Mouse (Mus musculus) spleen, adult 2 months (tissue): ENCODE data around the gene Gm4952. TPM values are rescaled to one million over a fixed set of nuclear protein-coding genes. Genes with fewer than 3 reads are reported as not detected.

Source experiments
- DNase-seq, 2 experiments: peaks; one replicate each; pipeline versions ENCODE4 v3.0.0 to v3.0.0-alpha.2; 2012 to 2021; ENCODE audit warnings: low spot score in 2 of 2, low read depth in 1 of 2
- H3K27ac ChIP-seq: fragments of 200-500 bp; 2 replicates; pipeline ENCODE4 v1.5.1; 2012; ENCODE audit warnings: low read length, inconsistent platforms; ENCODE audit not compliant: insufficient read depth
- H3K27me3 ChIP-seq: fragments of 200-500 bp; 2 replicates; pipeline ENCODE4 v1.6.1; 2012; ENCODE audit warnings: mild to moderate bottlenecking, moderate library complexity, low read length, inconsistent platforms; ENCODE audit not compliant: control insufficient read depth, insufficient read depth
- H3K36me3 ChIP-seq: fragments of 200-500 bp; 2 replicates; pipeline ENCODE4 v1.6.1; 2012; ENCODE audit warnings: mild to moderate bottlenecking, low read length, inconsistent platforms; ENCODE audit not compliant: control insufficient read depth, insufficient read depth
- H3K4me1 ChIP-seq: fragments of 200-500 bp; 2 replicates; pipeline ENCODE4 v1.6.1; 2011; ENCODE audit warnings: inconsistent platforms; ENCODE audit not compliant: control insufficient read depth, insufficient read depth, insufficient read length
- H3K4me3 ChIP-seq: fragments of 200-500 bp; 2 replicates; pipeline ENCODE4 v1.5.1; 2011; ENCODE audit warnings: mild to moderate bottlenecking, inconsistent platforms; ENCODE audit not compliant: insufficient read depth, insufficient read length; ENCODE audit errors: extremely low read depth
- CTCF ChIP-seq: fragments of 200-500 bp; IDR thresholded peaks from 2 replicates; pipeline ENCODE4 v1.5.1; 2011; ENCODE audit warnings: mild to moderate bottlenecking, inconsistent platforms; ENCODE audit not compliant: insufficient read depth, insufficient read length, insufficient replicate concordance; ENCODE audit errors: extremely low read depth
- POLR2A ChIP-seq: fragments of 200-500 bp; IDR thresholded peaks from 2 replicates; pipeline ENCODE4 v1.6.1; 2011; ENCODE audit warnings: low read depth, low read length, inconsistent platforms
- WGBS: fragments of 180-500 bp; shearing (Covaris S2); methylation state at CpG from one replicate; pipeline ENCODE4 v1.1.7; 2018; 5-methylcytosine and 5-hydroxymethylcytosine counted together
- polyA plus RNA-seq: library from polyadenylated mRNA; depleted of rRNA; stranded (reverse); fragments of >200 nt; gene quantifications from 2 replicates; pipeline ENCODE4 v1.2.3, GENCODE M21; 2012

Gene Gm4952
- polyA plus RNA-seq, 1 experiment, result not detected

- H3K4me3 ChIP-seq, result no peak overlapping the region
- no peak overlapping the region for H3K27ac ChIP-seq
- no peaks in the 10 kb centered on the region for H3K27me3 ChIP-seq
- DNase-seq, result no peak
- WGBS, result 80% methylated on average over 3 of the region's 3 CpGs
- no peaks in the 10 kb centered on the region for H3K36me3 ChIP-seq
- peaks cover 6% of the 10 kb centered on the region; the same call in 1 of the 2 replicates for H3K4me1 ChIP-seq
- no peak for TF ChIP-seq POLR2A
Measured at GRCm38 (mm10) chr19:12598674-12599073, 1.1 kb upstream of the Gm4952 start.

- DNase-seq, result no peak
- H3K27me3 ChIP-seq, result no peaks in the 10 kb centered on the region
- no peak overlapping the region for H3K4me3 ChIP-seq
- no peak overlapping the region for H3K27ac ChIP-seq
- no peaks in the 10 kb centered on the region for H3K36me3 ChIP-seq
- 43% methylated on average over 2 of the region's 2 CpGs for WGBS
- peaks cover 6% of the 10 kb centered on the region; the same call in 1 of the 2 replicates for H3K4me1 ChIP-seq
- TF ChIP-seq POLR2A (no peak), CTCF (no peak)
Measured at GRCm38 (mm10) chr19:12600684-12601480, 1.1 kb downstream of the Gm4952 start.

- no peak overlapping the region for H3K27ac ChIP-seq
- no peaks in the 10 kb centered on the region for H3K36me3 ChIP-seq
- TF ChIP-seq CTCF (no peak), POLR2A (no peak)
- no peak for DNase-seq
- H3K27me3 ChIP-seq, result no peaks in the 10 kb centered on the region
- H3K4me1 ChIP-seq, result no peaks in the 10 kb centered on the region
- no peak overlapping the region for H3K4me3 ChIP-seq
Measured at GRCm38 (mm10) chr19:12608336-12608735, 8.6 kb downstream of the Gm4952 start.

- Histone ChIP-seq H3K36me3 (no peaks in the 10 kb centered on the region), H3K4me1 (no peaks in the 10 kb centered on the region), H3K27ac (no peak overlapping the region), H3K4me3 (no peak overlapping the region), H3K27me3 (no peaks in the 10 kb centered on the region)
- no peak for DNase-seq
- 43% methylated on average over 1 of the region's 1 CpGs for WGBS
- TF ChIP-seq POLR2A, result no peak
- TF ChIP-seq CTCF, result no peak
Measured at GRCm38 (mm10) chr19:12613646-12614045, 13.9 kb downstream of the Gm4952 start.

GRCm38 (mm10) chr19:12633176-12633575 is 33.4 kb downstream of the Gm4952 start, which contains the start of gene Glyat:
Gene Glyat, plus strand, starts transcription at chr19:12633308.
- no peak within 1 kb of the TSS for H3K4me3 ChIP-seq
- no peaks in the 10 kb centered on the region for H3K4me1 ChIP-seq
- no peak for DNase-seq
- no peaks in the 10 kb centered on the region for H3K27me3 ChIP-seq
- WGBS, result 61% methylated on average over 4 of the region's 4 CpGs
- no peaks in the 10 kb centered on the region for H3K36me3 ChIP-seq
- no peak within 1 kb of the TSS for H3K27ac ChIP-seq
- TF ChIP-seq CTCF, result no peak
- TF ChIP-seq POLR2A, result no peak

DNA sequence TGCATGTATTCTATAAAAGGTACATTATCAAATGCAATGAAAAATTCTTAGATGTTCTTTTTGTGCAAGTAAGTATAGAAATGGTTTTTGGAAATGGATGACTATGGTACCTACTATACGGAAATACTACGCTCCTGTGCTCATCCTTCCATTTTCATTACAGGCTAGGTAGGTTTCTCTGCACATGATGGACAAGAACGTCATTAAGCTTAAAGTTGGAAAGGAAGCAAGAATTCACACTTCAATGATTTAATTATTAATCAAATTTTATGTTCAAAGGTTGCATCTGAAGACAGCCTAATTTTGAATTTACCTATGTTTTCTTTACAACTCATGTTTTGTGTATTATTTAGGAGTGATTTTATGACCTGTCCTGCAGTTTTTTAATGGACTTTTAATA is 34.5 kb downstream of the Gm4952 start:
- Histone ChIP-seq H3K4me1 (no peaks in the 10 kb centered on the region), H3K36me3 (no peaks in the 10 kb centered on the region), H3K27ac (no peak overlapping the region), H3K4me3 (no peak overlapping the region), H3K27me3 (no peaks in the 10 kb centered on the region)
- TF ChIP-seq CTCF (no peak), POLR2A (no peak)
- 87% methylated on average over 3 of the region's 3 CpGs for WGBS
- DNase-seq, result no peak

DNA sequence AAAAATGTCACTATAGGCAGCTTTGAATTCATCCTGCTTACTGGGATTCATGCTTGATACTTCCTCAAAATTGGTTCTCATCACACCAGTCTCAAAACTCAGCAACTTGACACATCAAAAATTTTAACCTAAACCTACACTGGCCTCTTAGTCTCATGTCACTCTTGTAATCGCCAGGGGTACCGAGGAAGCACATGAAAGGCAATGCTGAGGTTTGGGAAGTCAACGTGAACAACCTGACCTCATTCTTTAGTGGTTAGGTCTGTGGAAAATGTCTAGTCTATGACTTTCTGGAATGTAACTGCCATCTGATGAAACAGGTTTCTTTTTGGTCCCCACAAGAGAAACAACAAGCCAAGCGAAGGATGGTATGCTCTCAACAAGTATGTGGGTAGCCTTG is 35.2 kb downstream of the Gm4952 start:
- no peak overlapping the region for H3K4me3 ChIP-seq
- TF ChIP-seq POLR2A (no peak), CTCF (no peak)
- H3K4me1 ChIP-seq, result no peaks in the 10 kb centered on the region
- no peak overlapping the region for H3K27ac ChIP-seq
- 80% methylated on average over 4 of the region's 4 CpGs for WGBS
- H3K36me3 ChIP-seq, result no peaks in the 10 kb centered on the region
- no peaks in the 10 kb centered on the region for H3K27me3 ChIP-seq
- DNase-seq, result no peak
